Comparison of ENCODE assay signal across 8 mouse cellular contexts in genomic region chr17:36942391-36942790, GRCm38 (mm10). TPM values are rescaled to one million over a fixed set of nuclear protein-coding genes. Genes with fewer than 3 reads are reported as not detected.
DNase-seq lines count a peak whose midpoint lies in the region; ATAC-seq lines count a peak whose summit lies in the region.

No protein-coding gene starts in this region.

- H3K27me3 ChIP-seq in forebrain, embryonic 16.5 days (replicated peaks; ENCODE audit: control insufficient read depth, insufficient read depth, low read length) = peaks cover 46% of the 10 kb centered on the region
- peaks cover 75% of the 10 kb centered on the region for H3K27me3 ChIP-seq in liver, embryonic 11.5 days (replicated peaks; ENCODE audit: control insufficient read depth, insufficient read depth, low read length)
- H3K27me3 ChIP-seq in neural tube, embryonic 12.5 days (replicated peaks) = peaks cover 43% of the 10 kb centered on the region

- peak overlapping the region; percentile 42 for H3K4me3 ChIP-seq in forebrain, embryonic 16.5 days (replicated peaks; ENCODE audit: low read length)
- H3K4me3 ChIP-seq in liver, embryonic 11.5 days (ENCODE audit: low read depth, low read length) = peak overlapping the region; percentile 35
- H3K4me3 ChIP-seq in neural tube, embryonic 12.5 days = no peak overlapping the region; the same call in 1 of the 2 replicates

- peak overlapping the region; percentile 62 for H3K4me2 ChIP-seq in forebrain, embryonic 16.5 days (ENCODE audit: low read length)
- H3K4me2 ChIP-seq in liver, embryonic 11.5 days = peak overlapping the region; percentile 65
- peak overlapping the region; percentile 66 for H3K4me2 ChIP-seq in neural tube, embryonic 12.5 days (replicated peaks)

- H3K36me3 ChIP-seq in forebrain, embryonic 16.5 days (ENCODE audit: control insufficient read depth, insufficient read depth) = no peaks in the 10 kb centered on the region
- no peaks in the 10 kb centered on the region for H3K36me3 ChIP-seq in liver, embryonic 11.5 days (ENCODE audit: control insufficient read depth, insufficient read depth, low read length)
- no peaks in the 10 kb centered on the region for H3K36me3 ChIP-seq in neural tube, embryonic 12.5 days

- peak overlapping the region; percentile 54; the same call in 1 of the 2 replicates for H3K9ac ChIP-seq in forebrain, embryonic 16.5 days (replicated peaks; ENCODE audit: low read depth, low read length)
- H3K9ac ChIP-seq in liver, embryonic 11.5 days (ENCODE audit: low read depth, low read length) = no peak overlapping the region
- H3K9ac ChIP-seq in neural tube, embryonic 12.5 days = peak overlapping the region; percentile 58; the same call in 1 of the 2 replicates

- WGBS in forebrain, embryonic 16.5 days = 40% methylated on average over 10 of the region's 10 CpGs
- WGBS in liver, embryonic 11.5 days = 46% methylated on average over 10 of the region's 10 CpGs
- 63% methylated on average over 10 of the region's 10 CpGs for WGBS in neural tube, embryonic 12.5 days

- H3K4me1 ChIP-seq in forebrain, embryonic 16.5 days (replicated peaks; ENCODE audit: control insufficient read depth, insufficient read depth, low read length) = peaks cover 16% of the 10 kb centered on the region
- 0 out of 2 replicates have a peak, but pooled peaks cover 4% of the 10 kb centered on the region for H3K4me1 ChIP-seq in liver, embryonic 11.5 days (replicated peaks; ENCODE audit: control insufficient read depth, insufficient read depth, low read length)
- H3K4me1 ChIP-seq in neural tube, embryonic 12.5 days = peaks cover 24% of the 10 kb centered on the region

- ATAC-seq in forebrain, embryonic 16.5 days = no peak; the same call in 1 of the 2 replicates
- peak; percentile 73 for ATAC-seq in inflammation-experienced regulatory T-cells, adult 6 months
- ATAC-seq in liver, embryonic 11.5 days (replicated peaks; ENCODE audit: low FRiP score) = no peak
- ATAC-seq in neural tube, embryonic 12.5 days (ENCODE audit: low FRiP score, low read depth) = no peak

- DNase-seq in adrenal gland, adult (ENCODE audit: inconsistent age in 2 of 2, low spot score in 1 of 2) = peak; percentile 51 to 73
- no peak for DNase-seq in adrenal gland, postnatal 4 days (ENCODE audit: low spot score in 2 of 2)
- DNase-seq in adrenal gland, postnatal 25 days = peak; percentile 39
- DNase-seq in liver, embryonic 11.5 days (ENCODE audit: low spot score) = no peak
- peak; percentile 65 to 72 for DNase-seq in urinary bladder, postnatal 36 days (ENCODE audit: low spot score in 2 of 2)

- H3K27ac ChIP-seq in forebrain, embryonic 16.5 days (ENCODE audit: low read length) = no peak overlapping the region
- no peak overlapping the region for H3K27ac ChIP-seq in liver, embryonic 11.5 days (ENCODE audit: low read depth, low read length)
- H3K27ac ChIP-seq in neural tube, embryonic 12.5 days = no peak overlapping the region

- H3K9me3 ChIP-seq in forebrain, embryonic 16.5 days (ENCODE audit: control insufficient read depth, low read length) = no peaks in the 10 kb centered on the region
- H3K9me3 ChIP-seq in liver, embryonic 11.5 days (ENCODE audit: control insufficient read depth, low read length) = no peaks in the 10 kb centered on the region
- H3K9me3 ChIP-seq in neural tube, embryonic 12.5 days = no peaks in the 10 kb centered on the region

RNA-seq across cellular contexts. Expression of gene Rnf39, which starts 0.3 kb away (rescaled TPM):
- total RNA-seq in adrenal gland, postnatal 4 days (2021) = 1 to 10 TPM in 1 of 2 experiments, under 1 TPM in 1; 0.31 to 1.1 TPM
- 0.85 TPM in 1 of 2 replicates, not detected in the other for total RNA-seq in adrenal gland, postnatal 25 days (2021)
- polyA plus RNA-seq in forebrain, embryonic 16.5 days (2015; fragmentation: Nextera tagmentation; extraction: Ambion mirVana) = 0.87 and 1.1 TPM in 2 replicates
- polyA plus RNA-seq in inflammation-experienced regulatory T-cells, adult 6 months (2017; shearing (Covaris generic)) = not detected
- polyA plus RNA-seq in liver, embryonic 11.5 days (2014; fragmentation: Nextera tagmentation; extraction: Ambion mirVana) = 0.14 TPM in 1 of 2 replicates, not detected in the other
- 0.41 and 1.3 TPM in 2 replicates for polyA plus RNA-seq in neural tube, embryonic 12.5 days (2016; fragmentation: Nextera tagmentation; extraction: Ambion mirVana)

RNA-seq across cellular contexts. Expression of gene Ppp1r11, which starts 9.2 kb away (rescaled TPM):
- total RNA-seq in adrenal gland, postnatal 4 days (2021) = 10 to 100 TPM; 63.6 to 65.1 TPM
- 78.7 and 85.4 TPM in 2 replicates for total RNA-seq in adrenal gland, postnatal 25 days (2021)
- 143 and 146 TPM in 2 replicates for polyA plus RNA-seq in forebrain, embryonic 16.5 days (2015; fragmentation: Nextera tagmentation; extraction: Ambion mirVana)
- polyA plus RNA-seq in inflammation-experienced regulatory T-cells, adult 6 months (2017; shearing (Covaris generic)) = 100 to 1,000 TPM; 206 to 226 (median 211) TPM
- polyA plus RNA-seq in liver, embryonic 11.5 days (2014; fragmentation: Nextera tagmentation; extraction: Ambion mirVana) = 78.5 and 84.7 TPM in 2 replicates
- polyA plus RNA-seq in neural tube, embryonic 12.5 days (2016; fragmentation: Nextera tagmentation; extraction: Ambion mirVana) = 147 and 155 TPM in 2 replicates

RNA-seq across cellular contexts. Expression of gene Znrd1, which starts 16.0 kb away (rescaled TPM):
- 10 to 100 TPM; 35.8 to 41.6 TPM for total RNA-seq in adrenal gland, postnatal 4 days (2021)
- 33.8 and 41.3 TPM in 2 replicates for total RNA-seq in adrenal gland, postnatal 25 days (2021)
- polyA plus RNA-seq in forebrain, embryonic 16.5 days (2015; fragmentation: Nextera tagmentation; extraction: Ambion mirVana) = 58.9 and 66.9 TPM in 2 replicates
- polyA plus RNA-seq in inflammation-experienced regulatory T-cells, adult 6 months (2017; shearing (Covaris generic)) = 10 to 100 TPM; 71.2 to 90.2 (median 83.7) TPM
- 55.2 and 62.2 TPM in 2 replicates for polyA plus RNA-seq in liver, embryonic 11.5 days (2014; fragmentation: Nextera tagmentation; extraction: Ambion mirVana)
- polyA plus RNA-seq in neural tube, embryonic 12.5 days (2016; fragmentation: Nextera tagmentation; extraction: Ambion mirVana) = 72.3 and 82.2 TPM in 2 replicates

RNA-seq across cellular contexts. Expression of gene Znrd1as, which starts 16.0 kb away (rescaled TPM):
- 1 to 10 TPM; 7.4 to 7.8 TPM for total RNA-seq in adrenal gland, postnatal 4 days (2021)
- 16.5 and 21.2 TPM in 2 replicates for total RNA-seq in adrenal gland, postnatal 25 days (2021)
- polyA plus RNA-seq in forebrain, embryonic 16.5 days (2015; fragmentation: Nextera tagmentation; extraction: Ambion mirVana) = 4.8 and 5.1 TPM in 2 replicates
- polyA plus RNA-seq in inflammation-experienced regulatory T-cells, adult 6 months (2017; shearing (Covaris generic)) = 1 to 10 TPM; 2.7 to 8.0 (median 8.0) TPM
- 5.4 and 6.6 TPM in 2 replicates for polyA plus RNA-seq in liver, embryonic 11.5 days (2014; fragmentation: Nextera tagmentation; extraction: Ambion mirVana)
- 6.0 and 6.2 TPM in 2 replicates for polyA plus RNA-seq in neural tube, embryonic 12.5 days (2016; fragmentation: Nextera tagmentation; extraction: Ambion mirVana)

RNA-seq across cellular contexts. Expression of gene 2410137M14Rik, which starts 38.6 kb away (rescaled TPM):
- not detected for total RNA-seq in adrenal gland, postnatal 4 days (2021)
- not detected in 2 replicates for total RNA-seq in adrenal gland, postnatal 25 days (2021)
- polyA plus RNA-seq in forebrain, embryonic 16.5 days (2015; fragmentation: Nextera tagmentation; extraction: Ambion mirVana) = 0.25 TPM in 1 of 2 replicates, not detected in the other
- not detected for polyA plus RNA-seq in inflammation-experienced regulatory T-cells, adult 6 months (2017; shearing (Covaris generic))
- polyA plus RNA-seq in liver, embryonic 11.5 days (2014; fragmentation: Nextera tagmentation; extraction: Ambion mirVana) = not detected in 2 replicates
- 0.47 TPM in 1 of 2 replicates, not detected in the other for polyA plus RNA-seq in neural tube, embryonic 12.5 days (2016; fragmentation: Nextera tagmentation; extraction: Ambion mirVana)

Comparison
In these comparisons a context has a peak if more than half of its experiments do, and no peak if none do; other contexts are left out.
1. DNase-seq: peak in adrenal gland, adult (2 of 2), adrenal gland, postnatal 25 days (single experiment) and urinary bladder, postnatal 36 days (2 of 2); none in adrenal gland, postnatal 4 days (0 of 2) and liver, embryonic 11.5 days (single experiment).
2. Peak in every context shown above with its lines, with median percentiles within 50 percentile points of each other: H3K4me2 ChIP-seq.